Mouse (Mus musculus): ENCODE results near the gene 3110009E18Rik.
A peak's percentile ranks its signal among the peaks of the same experiment; 100 is the strongest.

3110009E18Rik gene

GRCm38 (mm10) chr1:120145527-120146216 is 24.7 kb downstream of the 3110009E18Rik start:
- no peak for DNase-seq (ENCODE audit: low spot score)

- DNase-seq (ENCODE audit: low spot score): no peak
Measured at GRCm38 (mm10) chr1:120146994-120147393, 26.0 kb downstream of the 3110009E18Rik start.

- DNase-seq (ENCODE audit: low spot score): no peak
Measured at GRCm38 (mm10) chr1:120154232-120154631, 33.2 kb downstream of the 3110009E18Rik start.

GRCm38 (mm10) chr1:120155325-120155724 is 34.3 kb downstream of the 3110009E18Rik start:
- DNase-seq (ENCODE audit: low spot score): no peak

- no peak for DNase-seq (ENCODE audit: low spot score)
Measured at GRCm38 (mm10) chr1:120158474-120159127, 37.6 kb downstream of the 3110009E18Rik start.

- DNase-seq (ENCODE audit: low spot score): no peak
Measured at GRCm38 (mm10) chr1:120161502-120161901, 40.5 kb downstream of the 3110009E18Rik start.

- DNase-seq (ENCODE audit: low spot score): no peak
Measured at GRCm38 (mm10) chr1:120162616-120163015, 41.6 kb downstream of the 3110009E18Rik start.

- DNase-seq (ENCODE audit: low spot score): no peak
Measured at GRCm38 (mm10) chr1:120168016-120168415, 47.0 kb downstream of the 3110009E18Rik start.

GRCm38 (mm10) chr1:120168674-120169073 is 47.7 kb downstream of the 3110009E18Rik start:
- DNase-seq (ENCODE audit: low spot score): no peak

- no peak for DNase-seq (ENCODE audit: low spot score)
Measured at GRCm38 (mm10) chr1:120170307-120170706, 49.3 kb downstream of the 3110009E18Rik start.

- DNase-seq (ENCODE audit: low spot score): peak; percentile 17
Measured at GRCm38 (mm10) chr1:120171819-120172521, 51.0 kb downstream of the 3110009E18Rik start.

- no peak for DNase-seq (ENCODE audit: low spot score)
Measured at GRCm38 (mm10) chr1:120174991-120175390, 54.0 kb downstream of the 3110009E18Rik start.

- DNase-seq (ENCODE audit: low spot score): no peak
Measured at GRCm38 (mm10) chr1:120176313-120176712, 55.3 kb downstream of the 3110009E18Rik start.

- DNase-seq (ENCODE audit: low spot score): no peak
Measured at GRCm38 (mm10) chr1:120177141-120177540, 56.2 kb downstream of the 3110009E18Rik start.

- DNase-seq (ENCODE audit: low spot score): no peak
Measured at GRCm38 (mm10) chr1:120186204-120186603, 65.2 kb downstream of the 3110009E18Rik start.

- DNase-seq (ENCODE audit: low spot score): no peak
Measured at GRCm38 (mm10) chr1:120186655-120187054, 65.7 kb downstream of the 3110009E18Rik start.

GRCm38 (mm10) chr1:120187059-120187458 is 66.1 kb downstream of the 3110009E18Rik start:
- DNase-seq (ENCODE audit: low spot score): no peak

- peak; percentile 13 for DNase-seq (ENCODE audit: low spot score)
Measured at GRCm38 (mm10) chr1:120189206-120189605, 68.2 kb downstream of the 3110009E18Rik start.

GRCm38 (mm10) chr1:120190300-120190699 is 69.3 kb downstream of the 3110009E18Rik start:
- DNase-seq (ENCODE audit: low spot score): no peak

- DNase-seq (ENCODE audit: low spot score): peak; percentile 21
Measured at GRCm38 (mm10) chr1:120190946-120191345, 70.0 kb downstream of the 3110009E18Rik start.

GRCm38 (mm10) chr1:120192321-120192720 is 71.3 kb downstream of the 3110009E18Rik start:
- DNase-seq (ENCODE audit: low spot score): no peak

- no peak for DNase-seq (ENCODE audit: low spot score)
Measured at GRCm38 (mm10) chr1:120193586-120193985, 72.6 kb downstream of the 3110009E18Rik start.

- no peak for DNase-seq (ENCODE audit: low spot score)
Measured at GRCm38 (mm10) chr1:120195947-120196346, 75.0 kb downstream of the 3110009E18Rik start.

Measured in left cerebral cortex, adult 11 months (tissue).